Mouse (Mus musculus): ENCODE data around the gene Nhsl2.

Gene Nhsl2

GRCm38 (mm10) chrX:102051225-102051624, 202.0 kb downstream of the Nhsl2 start:
- no peak for DNase-seq (ENCODE audit: low spot score)

- no peak for DNase-seq (ENCODE audit: low spot score)
These were observed 204.2 kb downstream of the Nhsl2 start for GRCm38 (mm10) chrX:102053371-102053770.

GRCm38 (mm10) chrX:102054009-102054408, 204.8 kb downstream of the Nhsl2 start:
- DNase-seq (ENCODE audit: low spot score): no peak

- peak; percentile 62 for DNase-seq (ENCODE audit: low spot score)
These were observed 210.3 kb downstream of the Nhsl2 start for GRCm38 (mm10) chrX:102059437-102059836.

GRCm38 (mm10) chrX:102060243-102060642, 211.1 kb downstream of the Nhsl2 start:
- no peak for DNase-seq (ENCODE audit: low spot score)

GRCm38 (mm10) chrX:102060891-102061290, 211.7 kb downstream of the Nhsl2 start:
- DNase-seq (ENCODE audit: low spot score): no peak

GRCm38 (mm10) chrX:102064062-102064461, 214.9 kb downstream of the Nhsl2 start:
- no peak for DNase-seq (ENCODE audit: low spot score)

GRCm38 (mm10) chrX:102065213-102065775, 216.1 kb downstream of the Nhsl2 start:
- no peak for DNase-seq (ENCODE audit: low spot score)

GRCm38 (mm10) chrX:102066134-102066533, 216.9 kb downstream of the Nhsl2 start:
- peak; percentile 87 for DNase-seq (ENCODE audit: low spot score)

GRCm38 (mm10) chrX:102067118-102067517, 217.9 kb downstream of the Nhsl2 start:
- DNase-seq (ENCODE audit: low spot score): no peak

- no peak for DNase-seq (ENCODE audit: low spot score)
These were observed 219.8 kb downstream of the Nhsl2 start for GRCm38 (mm10) chrX:102068811-102069540.

- peak; percentile 82 for DNase-seq (ENCODE audit: low spot score)
These were observed 221.6 kb downstream of the Nhsl2 start, which contains the start of gene Rtl5 for GRCm38 (mm10) chrX:102070591-102071471. Gene Rtl5, minus strand, starts transcription at chrX:102071304.

GRCm38 (mm10) chrX:102071517-102071916, 222.3 kb downstream of the Nhsl2 start:
- no peak for DNase-seq (ENCODE audit: low spot score)

- no peak for DNase-seq (ENCODE audit: low spot score)
These were observed 224.6 kb downstream of the Nhsl2 start for GRCm38 (mm10) chrX:102073605-102074325.

- DNase-seq (ENCODE audit: low spot score): no peak
These were observed 225.2 kb downstream of the Nhsl2 start for GRCm38 (mm10) chrX:102074435-102074834.

GRCm38 (mm10) chrX:102075158-102075557, 226.0 kb downstream of the Nhsl2 start:
- no peak for DNase-seq (ENCODE audit: low spot score)

GRCm38 (mm10) chrX:102076886-102077765, 227.9 kb downstream of the Nhsl2 start:
- DNase-seq (ENCODE audit: low spot score): no peak

GRCm38 (mm10) chrX:102081076-102081475, 231.9 kb downstream of the Nhsl2 start:
- peak; percentile 3 for DNase-seq (ENCODE audit: low spot score)

- peak; percentile 75 for DNase-seq (ENCODE audit: low spot score)
These were observed 232.5 kb downstream of the Nhsl2 start for GRCm38 (mm10) chrX:102081573-102082279.

- DNase-seq (ENCODE audit: low spot score): no peak
These were observed 233.2 kb downstream of the Nhsl2 start for GRCm38 (mm10) chrX:102082340-102082739.

Data from retina, embryonic 14.5 days (tissue).